Mouse (Mus musculus) cerebellum, adult 11-12 months (tissue): ENCODE measurements at regions not wholly inside any gene's neighbourhood (a gene's known extent, or its start where the extent isn't known, plus 50 kb on each side); places are given as distances from the start of the nearest gene placed in this dataset.
A peak's percentile ranks its signal among the peaks of the same experiment; 100 is the strongest.

Source experiments
- DNase-seq: peaks from one replicate; pipeline ENCODE4 v3.0.0; 2022

DNA sequence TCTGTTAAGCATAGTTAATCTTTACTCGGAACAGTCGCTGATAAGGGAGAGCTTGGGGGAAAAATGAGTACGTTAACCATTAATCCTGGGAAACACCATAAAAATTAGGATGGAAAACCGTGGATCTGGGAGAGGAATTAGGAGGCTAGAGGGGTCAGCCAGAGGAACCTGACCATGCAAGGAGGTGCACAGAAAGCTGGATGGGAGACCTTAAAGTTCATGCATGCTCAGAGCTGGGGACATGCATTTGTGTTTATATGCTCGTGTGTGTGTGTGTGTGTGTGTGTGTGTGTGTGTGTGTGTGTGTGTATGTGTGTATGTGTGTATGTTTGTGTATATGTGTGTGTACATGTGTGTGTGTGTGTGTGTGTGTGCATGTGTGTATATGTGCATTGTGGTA, 143.2 kb upstream of the Irf2bp2 start:
- DNase-seq, result no peak

GRCm38 (mm10) chr8:126736441-126736962, 142.7 kb upstream of the Irf2bp2 start:
- no peak for DNase-seq

DNA sequence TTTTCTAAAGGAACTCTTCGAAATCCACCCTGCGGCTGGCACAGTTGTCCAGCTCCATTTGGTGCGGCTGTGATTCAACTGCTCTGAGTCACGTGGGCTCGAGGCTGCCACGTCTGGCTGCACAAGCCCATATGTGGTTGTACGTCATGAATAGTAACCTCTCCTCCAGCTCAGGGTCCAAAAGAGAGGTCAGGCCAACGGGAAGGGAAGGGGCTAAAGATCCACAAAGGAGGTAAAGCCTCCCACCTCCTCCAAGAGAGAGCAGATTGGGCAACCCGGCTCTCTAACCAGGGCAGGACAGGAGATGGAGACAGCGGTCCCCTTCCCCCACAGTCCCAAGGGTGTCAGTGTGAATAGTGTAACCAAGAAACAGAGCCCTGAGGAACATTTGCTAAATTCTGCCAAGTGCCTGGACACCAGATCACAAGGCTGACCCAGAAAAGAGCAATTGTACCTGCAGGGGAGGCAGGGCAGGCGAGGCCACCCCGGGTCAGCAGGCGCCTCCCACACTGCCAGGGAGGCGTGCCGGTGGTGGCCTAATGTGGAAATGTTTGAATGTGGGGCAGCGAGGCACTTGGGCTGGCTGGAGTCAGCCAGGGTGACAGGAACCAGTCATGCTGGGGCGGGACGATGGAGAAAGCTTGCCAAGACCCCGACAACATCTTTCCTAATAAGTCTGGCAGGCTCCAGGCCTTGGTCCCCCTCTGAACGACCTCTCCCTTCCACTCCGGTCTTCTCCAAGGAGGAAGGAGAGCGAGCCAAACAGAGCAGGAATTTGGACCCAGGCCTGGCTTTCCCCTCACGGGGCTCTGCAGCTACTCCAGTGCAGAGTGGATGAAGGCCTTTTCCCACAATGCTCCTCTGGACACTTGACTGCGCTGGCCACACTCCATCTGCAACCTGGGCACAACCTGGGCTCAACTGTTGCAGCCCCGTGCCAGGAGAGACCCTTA, 142.0 kb upstream of the Irf2bp2 start:
- peak; percentile 85 for DNase-seq

DNA sequence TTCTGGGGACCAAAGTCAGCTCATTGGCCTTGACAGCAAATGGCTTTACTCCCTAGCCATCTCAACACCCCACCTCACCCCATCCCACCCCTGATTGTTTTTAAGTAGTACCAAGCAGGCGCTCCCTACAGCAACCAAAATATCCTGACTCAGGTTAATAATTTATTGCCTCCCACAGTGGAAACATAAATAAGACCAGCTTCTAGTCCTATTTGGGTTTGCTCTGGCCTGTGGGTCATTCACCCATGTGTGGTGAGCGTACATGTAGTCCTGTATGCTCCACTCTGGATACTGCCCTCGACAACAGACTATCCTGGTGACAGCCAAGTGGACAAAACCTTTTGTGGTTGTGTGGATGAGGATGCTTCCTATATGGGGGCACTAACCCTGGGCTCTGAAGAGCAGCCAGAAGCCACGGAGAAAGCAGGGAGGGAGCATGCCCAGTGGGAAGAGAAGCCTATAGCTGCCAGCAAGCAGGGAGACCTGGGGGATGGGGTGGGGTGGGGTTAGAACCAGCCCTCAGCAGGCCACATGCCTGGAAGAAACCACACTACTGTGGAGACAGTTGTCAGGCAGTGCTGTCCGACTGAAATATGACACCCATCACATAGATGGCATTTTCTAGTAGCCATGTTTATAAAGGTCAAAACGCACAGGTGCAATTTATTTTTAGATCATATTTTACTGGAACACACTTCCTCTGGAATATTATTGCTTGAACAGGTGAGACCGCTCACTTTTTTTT, 141.1 kb upstream of the Irf2bp2 start:
- DNase-seq, result no peak

DNA sequence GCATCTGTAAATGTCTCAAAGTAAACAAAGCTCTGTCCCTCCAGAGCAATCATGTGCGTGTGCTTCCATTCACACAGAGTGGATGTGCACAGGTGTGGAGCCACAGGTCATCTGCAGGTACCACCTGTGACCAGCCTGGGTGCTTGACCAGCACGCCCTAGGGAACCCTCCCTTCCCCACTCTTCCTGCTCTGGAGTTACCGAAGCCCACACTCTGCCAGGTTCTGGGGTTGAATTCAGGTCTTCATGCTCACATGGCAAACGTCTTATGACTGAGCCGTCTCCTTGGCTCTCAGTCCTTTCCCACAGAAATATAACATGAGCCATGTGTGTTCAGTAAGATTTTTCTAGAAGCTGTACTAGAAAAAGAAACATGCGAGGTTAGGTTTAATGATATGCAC, 140.0 kb upstream of the Irf2bp2 start:
- DNase-seq, result no peak

DNA sequence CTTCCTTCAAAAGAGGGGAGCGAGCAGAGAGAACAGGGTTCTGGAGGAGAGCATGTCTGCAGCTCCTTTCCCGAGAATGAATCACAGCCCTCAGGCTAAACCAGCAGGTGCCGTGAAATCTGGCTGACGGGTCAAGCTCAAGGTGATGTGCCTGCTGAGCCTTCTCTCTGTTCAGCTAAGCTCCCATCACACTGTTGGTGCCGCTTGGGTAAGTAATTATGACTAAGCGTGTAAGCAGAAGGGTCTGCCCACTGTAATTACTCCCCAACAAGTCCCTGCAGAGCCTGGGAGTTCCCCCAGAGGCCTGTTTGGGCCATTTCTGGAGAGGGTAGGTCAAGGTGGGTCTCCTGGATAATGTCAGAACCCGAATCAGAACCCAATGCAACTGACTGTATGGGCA, 139.5 kb upstream of the Irf2bp2 start:
- DNase-seq, result no peak

- no peak for DNase-seq
Measured at GRCm38 (mm10) chr8:126730017-126730631, 136.3 kb upstream of the Irf2bp2 start.

- no peak for DNase-seq
Measured at GRCm38 (mm10) chr8:126728987-126729632, 135.3 kb upstream of the Irf2bp2 start.

DNA sequence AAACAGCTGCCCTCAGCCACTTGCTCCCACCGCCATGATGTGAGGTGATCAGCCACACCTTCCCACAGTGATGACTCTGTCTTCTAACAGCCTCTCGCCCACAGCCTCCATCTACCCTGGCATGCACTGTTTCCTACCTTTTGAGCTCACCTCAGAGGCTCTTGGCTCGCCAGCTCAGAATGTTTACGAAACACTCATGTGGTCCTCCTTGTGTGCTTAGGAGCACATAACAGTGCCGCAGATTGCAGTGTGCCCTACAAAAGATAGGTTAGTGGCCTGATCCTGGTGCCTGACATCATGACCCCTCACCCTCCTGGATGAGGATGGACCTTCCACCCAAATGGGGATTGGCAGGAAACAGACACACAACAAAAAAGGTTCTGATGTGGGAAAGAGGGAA, 134.3 kb upstream of the Irf2bp2 start:
- no peak for DNase-seq

DNA sequence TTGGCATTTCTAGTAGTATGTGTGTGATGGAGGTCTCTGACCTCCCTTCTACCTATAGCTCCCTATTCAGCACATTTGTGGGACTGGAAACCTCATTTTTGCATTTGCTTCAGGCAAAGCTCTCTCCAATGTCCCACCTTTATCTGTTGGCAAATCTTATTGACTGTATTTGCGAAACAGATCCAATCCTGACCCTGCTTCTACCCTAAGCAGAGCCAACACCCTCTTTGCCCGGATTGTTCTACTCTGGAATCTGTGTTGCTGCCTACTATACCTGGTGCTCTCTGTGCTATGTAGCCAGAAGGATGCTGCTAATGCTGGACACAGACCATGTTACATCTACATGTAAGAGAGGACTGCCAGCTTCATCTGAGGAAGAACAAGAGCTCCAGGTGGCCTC, 133.3 kb upstream of the Irf2bp2 start:
- DNase-seq, result no peak

- no peak for DNase-seq
Measured at GRCm38 (mm10) chr8:126723259-126724122, 129.7 kb upstream of the Irf2bp2 start.

DNA sequence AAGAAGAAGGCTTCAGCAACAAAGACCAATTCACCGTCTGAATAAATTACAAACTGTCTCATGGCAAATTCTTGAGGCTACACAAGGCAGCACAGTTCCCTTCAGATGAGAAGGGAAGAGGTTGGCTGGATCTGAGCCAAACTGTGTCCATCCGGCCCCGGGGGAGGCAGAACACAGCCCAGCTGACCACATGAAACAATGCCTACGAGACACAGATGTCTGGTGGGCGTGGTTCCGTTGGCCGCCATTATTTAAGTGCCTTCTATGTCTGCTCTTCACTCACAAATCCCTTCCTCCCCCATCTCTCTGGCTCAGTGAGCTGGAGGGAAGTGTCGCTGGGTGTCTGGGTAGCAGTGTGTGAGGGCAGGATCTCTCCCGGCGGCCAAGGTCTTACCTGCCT, 127.8 kb upstream of the Irf2bp2 start:
- DNase-seq, result no peak

DNA sequence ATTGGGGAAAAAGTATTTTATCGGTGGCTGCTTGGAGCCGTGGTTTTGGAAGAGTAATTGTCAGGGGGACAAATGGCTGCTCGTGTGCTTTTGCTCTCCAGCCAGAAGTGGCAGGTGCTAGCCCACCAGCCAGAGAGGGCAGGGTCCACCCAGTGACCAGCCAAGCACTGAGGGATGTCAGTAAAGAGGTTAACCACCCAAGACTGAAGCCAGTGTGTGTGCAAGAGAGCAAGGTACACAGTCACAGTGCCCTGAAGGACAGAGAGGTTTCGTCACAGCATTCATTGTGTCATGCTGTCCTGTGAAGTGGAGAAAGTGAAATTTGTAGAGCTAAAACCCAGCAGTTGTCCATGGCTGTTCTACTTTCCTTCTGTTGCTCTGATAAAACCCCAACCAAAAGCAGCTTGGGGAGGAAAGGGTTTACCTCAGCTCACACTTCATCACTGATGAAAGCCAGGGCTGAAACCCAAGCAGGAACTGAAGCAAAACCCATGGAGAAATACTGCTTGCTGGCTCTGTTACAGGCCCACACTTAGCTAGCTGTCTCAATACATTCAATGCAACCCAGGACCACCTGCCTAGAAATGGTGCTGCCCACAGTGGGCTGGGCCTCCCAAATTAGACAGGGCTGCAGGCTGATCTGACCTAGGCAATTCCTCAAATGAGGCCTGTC, 126.8 kb upstream of the Irf2bp2 start:
- no peak for DNase-seq

- DNase-seq, result no peak
Measured at GRCm38 (mm10) chr8:126719748-126720147, 126.0 kb upstream of the Irf2bp2 start.

GRCm38 (mm10) chr8:126717652-126718155, 123.9 kb upstream of the Irf2bp2 start:
- peak; percentile 90 for DNase-seq

GRCm38 (mm10) chr8:126715666-126716065, 121.9 kb upstream of the Irf2bp2 start:
- DNase-seq, result no peak

DNA sequence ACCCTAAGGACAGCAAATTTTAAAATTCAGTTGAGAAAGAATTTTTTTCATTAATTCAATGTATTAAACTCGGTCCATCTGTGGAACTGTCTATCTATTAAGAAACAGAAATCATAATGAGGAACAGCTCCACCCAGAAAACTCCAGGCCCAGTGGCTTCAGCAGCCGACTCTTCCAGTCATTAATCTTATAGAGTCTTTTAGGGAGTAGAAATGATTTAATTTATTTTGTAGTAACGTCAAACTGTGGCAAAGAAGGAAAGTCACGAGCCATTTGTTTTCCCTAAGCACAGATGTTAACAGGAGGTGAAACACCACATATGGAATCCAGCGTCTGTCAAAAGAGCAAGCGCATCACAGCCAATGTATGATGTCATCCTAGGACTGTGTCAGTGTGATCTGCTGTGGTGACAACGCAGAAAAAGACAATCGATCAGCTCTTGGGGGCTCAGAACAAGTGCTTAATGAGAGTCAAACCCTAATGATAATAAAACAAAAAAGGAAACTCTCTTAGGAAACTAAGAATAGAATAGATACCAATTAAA, 119.9 kb upstream of the Irf2bp2 start:
- DNase-seq, result no peak

DNA sequence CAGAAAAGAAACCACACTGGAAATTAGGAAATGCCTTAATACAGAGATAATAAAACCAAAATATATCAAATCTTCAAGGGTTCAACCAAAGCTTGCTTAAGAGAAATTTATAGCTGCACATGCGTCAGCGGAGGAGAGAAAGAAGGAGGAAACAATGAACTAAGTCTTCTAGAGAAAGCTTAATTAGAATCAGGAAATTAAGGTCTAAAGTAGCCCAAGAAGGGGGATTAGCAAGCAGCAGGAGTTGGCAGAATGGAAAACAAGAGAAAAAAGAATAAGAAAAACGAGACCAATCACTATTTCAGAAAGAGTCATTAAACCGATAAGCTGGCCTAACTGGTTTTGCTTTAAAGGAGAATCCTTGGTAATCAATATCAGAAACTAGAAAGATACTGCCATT, 119.4 kb upstream of the Irf2bp2 start:
- DNase-seq, result no peak

GRCm38 (mm10) chr8:126712749-126713148, 119.0 kb upstream of the Irf2bp2 start:
- peak; percentile 36 for DNase-seq

- DNase-seq, result no peak
Measured at GRCm38 (mm10) chr8:126708956-126709355, 115.2 kb upstream of the Irf2bp2 start.
